Comparison of ENCODE assay signal across 9 mouse cellular contexts in genomic region chr16:44238835-44239263, GRCm38 (mm10).
DNase-seq lines count a peak whose midpoint lies in the region; ATAC-seq and TF ChIP-seq lines count a peak whose summit lies in the region.
"Had no signal": no experiment of that assay in that cellular context is flagged by ENCODE, and none has a peak within 500 bp of the region (broad histone marks: within the 10 kb centered on the region; RNA-seq: fewer than 3 reads in every experiment).

No protein-coding gene starts in this region.

- TF ChIP-seq POLR2A in bone marrow macrophage, adult 2 months (IDR thresholded peaks at IDR 0.05; ENCODE audit: borderline replicate concordance, low read depth, low read length) = no peak

- H3K4me2 ChIP-seq in limb, embryonic 13.5 days (replicated peaks) = no peak overlapping the region
- no peak overlapping the region for H3K4me2 ChIP-seq in intestine, postnatal 0 days (replicated peaks; ENCODE audit: low read depth)
- no peak overlapping the region for H3K4me2 ChIP-seq in hindbrain, postnatal 0 days (ENCODE audit: low read depth, low read length)

- no peaks in the 10 kb centered on the region for H3K27me3 ChIP-seq in heart, embryonic 10.5 days (ENCODE audit: insufficient read depth, poor library complexity, severe bottlenecking)
- no peaks in the 10 kb centered on the region for H3K27me3 ChIP-seq in limb, embryonic 13.5 days
- no peaks in the 10 kb centered on the region for H3K27me3 ChIP-seq in intestine, postnatal 0 days (replicated peaks; ENCODE audit: control insufficient read depth, insufficient read depth, low read length)
- no peaks in the 10 kb centered on the region for H3K27me3 ChIP-seq in hindbrain, postnatal 0 days (ENCODE audit: insufficient read depth, low read length)

- H3K27ac ChIP-seq in heart, embryonic 10.5 days = no peak overlapping the region
- peak overlapping the region; percentile 63 for H3K27ac ChIP-seq in bone marrow macrophage, adult 2 months (ENCODE audit: insufficient read depth, low read depth, low read length)
- H3K27ac ChIP-seq in limb, embryonic 13.5 days = no peak overlapping the region
- H3K27ac ChIP-seq in intestine, postnatal 0 days (ENCODE audit: low read depth, low read length) = no peak overlapping the region
- no peak overlapping the region for H3K27ac ChIP-seq in hindbrain, postnatal 0 days
- H3K27ac ChIP-seq: midbrain, embryonic 10.5 days had no signal

- DNase-seq in heart, embryonic 10.5 days (ENCODE audit: low spot score) = no peak
- no peak for DNase-seq in heart, postnatal 36 days
- DNase-seq in gastrocnemius, adult 8-10 months (ENCODE audit: low spot score in 2 of 2) = peak; percentile 73 to 87
- no peak for DNase-seq in hindbrain, postnatal 0 days (ENCODE audit: low spot score)

- no peak overlapping the region for H3K9ac ChIP-seq in limb, embryonic 13.5 days
- no peak overlapping the region for H3K9ac ChIP-seq in intestine, postnatal 0 days (ENCODE audit: low read depth, low read length)
- no peak overlapping the region for H3K9ac ChIP-seq in hindbrain, postnatal 0 days (replicated peaks; ENCODE audit: low read length)

- intact Hi-C loops in heart, postnatal 36 days (cut with DNase I) = no loop called here

- 45% methylated on average over 10 of the region's 10 CpGs for WGBS in heart, embryonic 10.5 days
- WGBS in limb, embryonic 13.5 days = 39% methylated on average over 10 of the region's 10 CpGs
- WGBS in intestine, postnatal 0 days = 35% methylated on average over 10 of the region's 10 CpGs
- 58% methylated on average over 10 of the region's 10 CpGs for WGBS in hindbrain, postnatal 0 days

- no peak for TF ChIP-seq CTCF in bone marrow macrophage, adult 2 months (IDR thresholded peaks at IDR 0.05; ENCODE audit: low read depth, low read length)
- TF ChIP-seq CTCF in intestine, postnatal 0 days (IDR thresholded peaks at IDR 0.05; ENCODE audit: low read depth) = no peak
- no peak for TF ChIP-seq CTCF in hindbrain, postnatal 0 days (IDR thresholded peaks at IDR 0.05; ENCODE audit: low read depth)

- ATAC-seq in limb, embryonic 13.5 days (ENCODE audit: low FRiP score, low read depth) = peak; percentile 85
- no peak for ATAC-seq in intestine, postnatal 0 days
- no peak for ATAC-seq in CD4-positive, CD25-positive, alpha-beta regulatory T cell, adult 4 months
- no peak for ATAC-seq in hindbrain, postnatal 0 days

- H3K4me3 ChIP-seq in heart, embryonic 10.5 days = peak overlapping the region; percentile 36; the same call in 1 of the 2 replicates
- no peak overlapping the region for H3K4me3 ChIP-seq in bone marrow macrophage, adult 2 months (ENCODE audit: insufficient read depth, low read length)
- H3K4me3 ChIP-seq in limb, embryonic 13.5 days = no peak overlapping the region
- H3K4me3 ChIP-seq in intestine, postnatal 0 days (ENCODE audit: low read depth, low read length) = no peak overlapping the region
- H3K4me3 ChIP-seq in hindbrain, postnatal 0 days (ENCODE audit: low read length) = no peak overlapping the region
- H3K4me3 ChIP-seq: midbrain, embryonic 10.5 days had no signal

- peaks cover 13% of the 10 kb centered on the region for H3K4me1 ChIP-seq in heart, embryonic 10.5 days
- peaks cover 55% of the 10 kb centered on the region for H3K4me1 ChIP-seq in bone marrow macrophage, adult 2 months (ENCODE audit: control insufficient read depth, insufficient read depth, low read length)
- 0 out of 2 replicates have a peak, but pooled peaks cover 4% of the 10 kb centered on the region for H3K4me1 ChIP-seq in limb, embryonic 13.5 days
- H3K4me1 ChIP-seq in intestine, postnatal 0 days (replicated peaks; ENCODE audit: control insufficient read depth, insufficient read depth, low read length) = no peaks in the 10 kb centered on the region
- no peaks in the 10 kb centered on the region for H3K4me1 ChIP-seq in hindbrain, postnatal 0 days (ENCODE audit: insufficient read depth, low read length)

- H3K36me3 ChIP-seq in heart, embryonic 10.5 days = no peaks in the 10 kb centered on the region
- no peaks in the 10 kb centered on the region for H3K36me3 ChIP-seq in limb, embryonic 13.5 days
- no peaks in the 10 kb centered on the region for H3K36me3 ChIP-seq in intestine, postnatal 0 days (ENCODE audit: control insufficient read depth, insufficient read depth)
- H3K36me3 ChIP-seq in hindbrain, postnatal 0 days (ENCODE audit: insufficient read depth, low read length) = no peaks in the 10 kb centered on the region
- H3K36me3 ChIP-seq: midbrain, embryonic 10.5 days had no signal

- H3K9me3 ChIP-seq in heart, embryonic 10.5 days = no peaks in the 10 kb centered on the region
- no peaks in the 10 kb centered on the region for H3K9me3 ChIP-seq in limb, embryonic 13.5 days
- no peaks in the 10 kb centered on the region for H3K9me3 ChIP-seq in intestine, postnatal 0 days (ENCODE audit: control insufficient read depth)
- H3K9me3 ChIP-seq in hindbrain, postnatal 0 days (ENCODE audit: low read length) = no peaks in the 10 kb centered on the region
- H3K9me3 ChIP-seq: midbrain, embryonic 10.5 days had no signal

Comparison
In these comparisons a context has a peak if more than half of its experiments do, and no peak if none do; other contexts are left out.
1. DNase-seq: peak in gastrocnemius, adult 8-10 months (2 of 2); none in heart, embryonic 10.5 days (single experiment), heart, postnatal 36 days (0 of 2) and hindbrain, postnatal 0 days (single experiment).